Mouse (Mus musculus) frontal cortex, adult 2 months (tissue): ENCODE results near the gene Fbxo46. TPM values are rescaled to one million over a fixed set of nuclear protein-coding genes. Genes with fewer than 3 reads are reported as not detected.

Experiments
- DNase-seq, 2 experiments: peaks; one replicate each; pipeline ENCODE4 v3.0.0; 2022; ENCODE audit warnings: low spot score in 1 of 2; ENCODE audit errors: extremely low spot score in 1 of 2
- polyA plus RNA-seq: library from polyadenylated mRNA; depleted of rRNA; stranded (reverse); fragments of >200 nt; gene quantifications from 2 replicates; pipeline ENCODE4 v1.2.3, GENCODE M21; 2012

Gene Fbxo46
- polyA plus RNA-seq, 1 experiment, result 8.4 TPM

DNA sequence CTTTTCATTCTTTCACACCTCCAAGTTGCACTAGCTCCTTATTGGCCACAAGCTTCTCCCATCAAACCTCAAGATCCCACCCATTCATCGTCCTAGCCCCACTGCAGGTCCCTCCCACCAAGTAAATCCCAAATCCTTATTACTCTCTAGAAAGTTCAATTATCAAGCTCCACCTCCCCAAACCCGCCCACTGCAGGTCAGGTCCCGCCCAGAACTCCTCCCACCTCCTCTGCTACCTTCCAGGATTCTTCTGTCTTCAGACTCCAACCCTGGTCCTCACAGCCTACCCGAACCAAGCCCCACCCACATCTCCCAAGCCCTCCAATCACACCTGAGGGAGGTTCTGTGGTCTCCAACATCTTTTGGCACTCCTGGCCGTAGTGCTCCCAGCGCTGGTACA is 44.5 kb downstream of the Fbxo46 start:
- DNase-seq, result no peak

- no peak for DNase-seq
Measured at GRCm38 (mm10) chr7:19164978-19165377, 45.3 kb downstream of the Fbxo46 start.

GRCm38 (mm10) chr7:19165656-19166423 is 46.2 kb downstream of the Fbxo46 start, which contains the start of gene Gipr:
TSS of gene Gipr (minus strand) at chr7:19166127.
- DNase-seq, result no peak

- no peak for DNase-seq
Measured at GRCm38 (mm10) chr7:19166990-19167389, 47.3 kb downstream of the Fbxo46 start.

GRCm38 (mm10) chr7:19169506-19169905 is 49.8 kb downstream of the Fbxo46 start:
- DNase-seq, result no peak

DNA sequence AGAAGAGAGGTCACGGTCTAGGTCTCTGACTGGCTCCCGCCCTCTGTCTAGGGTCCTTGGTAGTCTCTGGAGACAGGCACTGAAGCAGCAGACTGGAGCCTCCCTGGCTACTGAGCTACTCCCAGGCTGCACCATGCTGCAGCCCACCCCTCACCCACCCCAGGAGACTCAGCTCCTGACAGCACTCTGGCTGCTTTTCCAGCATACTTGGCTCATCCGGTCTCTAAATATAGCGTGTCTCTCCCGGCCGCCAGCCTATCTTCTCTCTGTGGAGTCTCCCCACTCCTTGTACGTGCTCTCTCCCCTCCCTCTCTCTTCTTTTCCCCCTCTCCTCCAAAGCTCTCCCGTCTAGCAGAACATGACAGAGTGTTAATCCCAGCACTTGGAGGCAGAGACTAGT is 50.5 kb downstream of the Fbxo46 start:
- peak; percentile 58 to 76 for DNase-seq

DNA sequence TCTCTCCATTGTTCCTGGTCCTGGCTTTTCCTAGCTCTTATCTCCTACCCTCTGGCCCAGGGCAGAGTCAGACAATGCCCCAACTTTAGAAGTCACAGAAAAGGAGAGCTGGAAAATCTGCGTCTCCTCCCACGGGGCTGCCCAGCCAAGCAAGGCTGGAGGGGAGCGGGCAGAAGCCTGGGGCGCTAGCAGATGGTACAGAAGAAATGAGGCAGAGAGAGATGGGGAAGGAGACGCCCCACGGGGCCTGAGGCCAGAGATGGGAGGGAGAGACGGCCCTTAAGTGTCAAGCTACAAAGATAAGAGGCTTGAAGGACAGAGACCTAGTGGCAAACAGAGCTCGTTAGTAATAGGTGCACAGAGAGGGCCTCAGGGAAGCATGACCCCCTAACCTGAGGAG is 52.2 kb downstream of the Fbxo46 start:
- DNase-seq, result no peak

DNA sequence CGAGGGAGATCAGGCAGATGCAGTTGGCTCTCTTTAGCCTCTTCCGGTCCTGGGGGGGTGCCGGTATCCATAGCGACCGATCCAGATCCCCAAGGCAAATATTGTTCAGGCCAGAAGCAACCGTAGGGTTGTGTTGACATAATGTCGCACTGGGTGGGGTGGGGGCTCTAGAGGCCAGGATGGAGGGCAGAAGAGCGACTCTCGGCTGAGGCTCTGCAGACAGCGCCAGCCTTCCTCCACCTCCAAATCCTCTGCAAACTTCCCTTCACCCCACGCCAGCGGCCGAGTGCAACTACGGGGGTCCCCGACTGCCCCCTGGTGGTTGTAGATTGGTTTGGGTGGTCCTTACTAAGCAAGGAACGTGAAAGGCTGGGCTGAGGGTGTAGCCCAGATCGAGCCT is 53.2 kb downstream of the Fbxo46 start:
- peak; percentile 60 to 92 for DNase-seq

DNA sequence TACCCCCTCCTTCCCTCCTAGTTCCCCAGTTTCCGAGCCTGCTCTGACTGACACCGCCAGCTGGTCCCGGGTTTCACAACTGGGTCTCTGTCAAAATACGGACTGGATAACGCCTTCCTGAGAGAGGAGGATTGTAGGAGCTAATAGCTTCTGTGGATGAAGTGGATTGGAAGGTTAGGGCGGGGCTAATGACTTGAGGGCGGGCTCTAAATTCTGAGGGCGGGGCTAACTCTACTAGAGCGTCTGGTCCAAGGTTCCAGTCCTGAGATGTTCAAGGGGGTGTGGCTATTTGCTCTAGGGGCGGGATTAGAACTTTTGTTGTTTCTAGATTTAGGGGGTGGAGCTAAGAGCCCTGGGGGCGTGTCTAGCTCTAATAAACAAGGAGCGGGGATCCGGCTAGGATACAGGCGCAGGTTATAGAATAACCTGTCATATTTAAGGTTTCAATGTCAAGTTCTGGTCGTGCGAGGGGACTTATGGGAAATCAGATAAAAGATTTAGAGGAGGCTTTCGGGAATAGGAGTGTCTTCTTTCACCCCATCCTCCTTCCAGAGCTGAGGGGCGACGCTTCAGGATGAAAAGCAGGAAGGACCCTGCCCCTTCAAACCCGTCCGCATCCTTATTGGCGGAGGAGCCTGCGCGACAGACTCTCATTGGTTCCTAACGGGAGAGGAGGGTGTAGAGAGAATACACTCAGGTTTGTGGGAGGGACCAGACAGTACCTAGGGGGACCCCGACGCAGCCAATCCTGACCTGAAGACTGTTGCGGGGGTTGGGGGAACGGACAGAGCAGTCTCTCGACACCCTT is 56.3 kb downstream of the Fbxo46 start, which contains the start of gene Eml2:
Gene Eml2, plus strand, starts transcription at position 714 of the 808 bp plus-strand sequence.
- DNase-seq, result peak; percentile 82 to 87

DNA sequence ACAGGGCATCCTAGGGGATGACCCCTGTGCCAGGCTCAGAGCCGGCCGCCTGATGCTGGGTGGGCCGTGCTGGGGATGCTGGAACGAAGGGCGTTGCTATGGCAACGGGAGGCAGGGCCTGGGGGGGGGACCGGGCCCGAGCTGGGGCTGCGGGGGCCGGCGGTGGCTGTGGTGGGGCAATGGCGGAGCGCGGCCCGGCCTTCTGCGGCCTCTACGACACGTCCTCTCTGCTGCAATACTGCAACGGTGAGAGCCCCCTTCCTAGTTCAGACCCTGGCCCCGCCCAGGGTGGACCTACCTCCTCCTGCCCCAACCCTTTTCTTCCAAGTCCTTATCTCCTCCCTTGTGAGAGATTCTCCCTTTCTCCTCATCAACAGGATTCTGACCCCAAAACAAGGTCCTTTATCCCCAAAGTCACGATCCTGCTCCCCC is 56.9 kb downstream of the Fbxo46 start:
- peak in 1 of 2 experiments; percentile 80 for DNase-seq

GRCm38 (mm10) chr7:19177216-19177615 is 57.6 kb downstream of the Fbxo46 start:
- no peak for DNase-seq

GRCm38 (mm10) chr7:19178035-19178434 is 58.4 kb downstream of the Fbxo46 start:
- DNase-seq, result peak in 1 of 2 experiments; percentile 61

DNA sequence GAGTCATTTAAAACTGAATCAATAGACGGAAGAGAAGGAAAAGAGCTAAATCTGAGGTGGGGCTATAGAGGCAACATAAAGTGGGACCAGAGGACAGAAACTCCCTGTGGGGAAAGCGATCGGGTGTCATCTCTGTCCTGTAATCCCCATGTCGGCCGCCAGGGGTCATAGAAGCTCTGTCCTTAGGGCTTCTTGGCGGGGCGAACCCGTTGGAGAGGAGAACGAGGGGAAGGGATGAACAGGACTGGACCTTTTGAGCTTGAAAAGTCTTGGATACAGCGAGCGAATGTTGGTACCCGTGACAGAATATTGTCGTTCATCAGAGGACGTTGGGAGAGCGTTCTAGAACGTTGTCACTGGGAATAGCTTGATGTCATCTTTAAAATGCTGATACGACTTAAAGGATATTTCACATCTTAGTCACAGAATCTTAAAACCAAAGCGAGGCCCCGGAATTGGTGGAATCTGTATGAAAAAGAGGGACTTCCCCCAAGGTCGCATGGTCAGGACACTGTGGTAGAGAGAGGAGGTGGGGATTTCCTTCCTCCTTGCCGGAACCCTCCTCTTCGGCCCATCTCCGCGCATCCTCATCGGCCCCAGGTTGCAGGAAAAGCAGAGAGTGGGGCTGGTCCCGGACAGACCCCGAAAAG is 58.9 kb downstream of the Fbxo46 start:
- peak; percentile 69 to 93 for DNase-seq

GRCm38 (mm10) chr7:19179173-19179572 is 59.5 kb downstream of the Fbxo46 start:
- DNase-seq, result peak in 1 of 2 experiments; percentile 77

GRCm38 (mm10) chr7:19179936-19180335 is 60.3 kb downstream of the Fbxo46 start:
- DNase-seq, result no peak

- no peak for DNase-seq
Measured at GRCm38 (mm10) chr7:19180862-19181429, 61.3 kb downstream of the Fbxo46 start.

DNA sequence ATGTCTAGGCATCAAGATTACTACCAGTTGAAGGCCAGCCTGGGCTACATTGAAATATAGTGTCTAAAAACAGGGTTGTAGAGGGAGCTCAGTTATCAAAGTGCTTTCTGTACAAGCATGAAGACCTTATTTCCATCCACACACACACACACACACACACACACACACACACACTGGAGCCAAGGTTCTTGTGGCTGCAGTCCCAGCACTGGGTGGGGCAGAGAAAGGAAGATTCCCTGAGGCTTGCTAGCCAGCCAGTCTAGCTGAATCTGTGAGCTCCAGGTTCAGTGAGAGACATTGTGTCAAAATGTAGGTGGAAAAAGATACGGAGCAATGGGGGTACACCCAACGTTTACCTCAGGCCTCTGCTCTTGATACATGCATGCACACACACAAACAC is 64.6 kb downstream of the Fbxo46 start:
- no peak for DNase-seq

GRCm38 (mm10) chr7:19184758-19185157 is 65.1 kb downstream of the Fbxo46 start:
- no peak for DNase-seq
